Mouse (Mus musculus) thymus, postnatal 4 days (tissue): Measurements from ENCODE around the gene Emilin3.
A peak's percentile ranks its signal among the peaks of the same experiment; 100 is the strongest.

Source experiments
- DNase-seq: peaks from one replicate; pipeline ENCODE4 v3.0.0; 2021

Gene Emilin3

GRCm38 (mm10) chr2:160915821-160916610, 3.9 kb upstream of the Emilin3 start:
- no peak for DNase-seq

DNA sequence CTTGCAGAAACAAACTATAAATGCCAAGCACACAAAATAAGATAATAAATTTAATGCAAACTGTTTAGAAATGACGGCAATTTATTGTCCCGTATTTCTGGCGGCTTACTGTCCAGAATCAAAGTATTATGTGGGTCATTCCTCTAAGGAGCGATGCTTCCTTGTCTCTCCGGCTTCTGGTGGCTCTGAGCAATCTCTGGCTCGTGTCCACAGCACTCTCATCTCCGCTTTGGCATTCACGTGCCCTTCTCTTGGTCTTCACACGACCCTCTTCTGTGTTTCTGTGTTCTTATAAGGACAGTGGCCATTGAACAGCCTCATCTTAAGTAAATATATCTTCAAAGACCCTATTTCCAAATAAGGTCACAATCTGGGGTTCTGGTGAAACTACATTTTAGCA, 2.5 kb upstream of the Emilin3 start:
- no peak for DNase-seq

DNA sequence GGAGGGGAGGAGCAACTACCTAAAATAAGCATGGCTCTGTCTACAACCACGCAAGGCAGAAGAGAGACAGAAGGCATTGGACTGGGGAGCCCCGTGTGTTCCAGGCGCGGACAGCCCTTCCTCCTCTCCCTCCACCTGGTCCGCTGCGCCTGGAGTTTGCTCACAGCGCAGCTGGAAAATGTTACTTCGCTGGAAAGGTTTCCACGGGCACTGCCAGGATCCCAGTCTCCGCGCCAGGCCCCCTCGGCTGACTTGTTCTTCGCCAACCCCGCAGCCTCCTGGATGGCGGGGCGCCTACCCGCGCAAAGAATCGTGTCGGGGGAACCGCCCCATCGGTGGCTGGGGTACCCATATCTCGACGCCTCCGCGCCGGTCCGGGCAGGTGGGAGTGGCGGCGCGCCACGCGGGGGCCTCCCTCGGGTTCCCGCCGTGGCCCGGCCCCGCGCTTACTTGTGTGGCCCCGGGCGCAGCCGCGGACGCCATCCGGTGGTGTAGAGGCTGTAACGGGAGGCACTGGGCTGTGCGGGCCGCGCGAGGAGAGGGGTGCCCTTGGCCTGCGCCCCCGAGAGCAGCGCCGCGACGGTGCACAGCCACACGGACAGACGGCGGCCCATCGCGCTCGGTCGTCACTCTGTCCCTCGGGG, 448 bp downstream of the Emilin3 start:
- peak; percentile 20 for DNase-seq

DNA sequence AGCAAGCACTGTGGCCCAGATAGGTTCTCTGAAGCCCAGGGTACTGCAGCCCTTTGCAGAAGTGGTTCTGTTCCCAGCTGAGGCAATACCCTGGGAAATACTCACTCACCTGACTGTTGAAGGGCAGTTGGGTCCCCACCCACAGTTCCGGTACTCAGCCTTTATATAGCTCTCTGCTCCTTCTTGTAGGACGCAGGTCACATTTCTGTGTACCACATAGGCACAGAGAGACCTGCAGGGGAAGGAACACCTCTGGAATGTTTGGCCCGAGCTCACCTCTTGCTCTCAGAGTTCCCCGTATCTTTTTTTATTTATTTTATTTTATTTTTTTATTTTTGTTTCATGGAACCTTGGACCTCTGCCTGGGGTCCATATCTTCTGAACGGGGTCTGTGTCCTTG, 1.5 kb downstream of the Emilin3 start:
- no peak for DNase-seq

- no peak for DNase-seq
Observed at GRCm38 (mm10) chr2:160908607-160909006, 3.5 kb downstream of the Emilin3 start.

GRCm38 (mm10) chr2:160906101-160906500, 6.0 kb downstream of the Emilin3 start:
- DNase-seq, result no peak

GRCm38 (mm10) chr2:160905301-160905700, 6.8 kb downstream of the Emilin3 start:
- no peak for DNase-seq

DNA sequence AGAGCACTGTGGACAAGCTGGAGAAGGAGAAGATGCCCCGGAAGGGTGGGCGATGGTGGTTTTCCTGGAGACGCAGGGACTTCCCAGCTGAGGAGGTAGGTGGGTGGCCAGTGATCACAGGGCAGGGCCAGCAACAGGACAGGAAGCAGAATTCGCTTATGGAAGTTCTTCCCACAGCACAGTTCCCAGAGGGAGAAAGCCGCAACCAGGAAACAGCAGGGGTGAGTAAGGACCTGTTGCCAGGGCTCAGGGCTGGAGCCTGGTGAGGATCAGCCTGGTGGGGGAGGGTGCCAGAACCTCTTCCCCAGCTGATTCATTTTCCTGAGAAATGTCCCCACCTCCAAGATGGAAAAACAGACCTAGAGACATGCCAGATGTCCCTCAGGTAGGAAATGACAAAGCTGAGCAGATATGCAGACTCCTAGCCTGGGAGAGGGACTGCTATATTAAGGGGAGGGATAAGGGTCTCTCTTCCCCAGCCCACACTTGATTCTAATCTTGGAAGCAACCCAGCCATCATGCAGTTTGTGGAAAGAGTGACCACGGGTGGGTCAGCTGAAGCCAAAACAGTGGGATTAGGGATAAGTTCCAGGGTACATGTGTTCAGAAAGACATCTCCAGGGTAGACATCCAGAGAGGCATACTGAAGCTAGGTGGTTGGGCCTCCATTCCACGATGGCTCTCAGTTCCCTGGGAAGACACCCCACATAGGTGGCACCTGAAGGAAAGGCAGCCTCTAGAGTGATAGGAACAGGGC, 10.3 kb downstream of the Emilin3 start:
- no peak for DNase-seq

DNA sequence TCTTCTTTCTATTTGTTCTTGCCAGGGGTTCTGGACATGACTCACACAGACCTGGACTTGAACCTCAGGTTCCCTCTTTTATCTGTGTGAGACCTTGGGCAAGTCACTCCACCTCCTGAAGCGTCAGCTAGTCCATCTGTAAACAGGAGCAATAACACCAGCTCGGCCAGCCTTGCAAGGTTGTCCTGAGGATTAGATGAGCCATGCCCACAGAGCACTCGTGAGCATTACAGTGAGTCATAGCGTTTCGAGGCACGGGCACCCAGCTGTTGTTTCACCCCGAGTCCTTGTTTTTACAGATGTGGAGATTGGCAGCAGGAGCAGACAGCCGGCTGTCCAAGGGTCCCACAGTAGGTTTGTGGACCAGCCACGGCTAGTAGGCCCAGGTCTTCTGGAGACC, 20.4 kb downstream of the Emilin3 start:
- no peak for DNase-seq

DNA sequence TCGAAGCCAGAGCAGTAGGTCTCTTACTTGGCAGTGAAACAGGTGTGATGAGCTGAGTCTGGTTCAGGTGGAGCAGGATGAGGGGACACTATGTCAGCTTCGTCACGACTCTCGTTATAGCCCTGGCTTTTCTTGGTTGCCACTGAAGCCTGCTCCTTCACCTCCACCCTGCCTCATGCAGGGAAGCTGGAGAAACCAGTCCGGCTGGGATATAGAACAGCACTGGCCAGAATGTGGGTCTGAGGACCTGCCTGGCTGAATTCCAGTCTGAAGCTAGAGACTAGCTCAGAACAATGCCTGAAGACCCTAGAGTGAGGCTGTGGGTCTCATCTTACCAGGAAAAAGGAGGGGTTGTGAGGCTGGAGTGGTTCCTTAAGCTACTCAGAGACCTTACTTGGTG, 21.1 kb downstream of the Emilin3 start:
- DNase-seq, result no peak

- peak; percentile 46 for DNase-seq
Observed at GRCm38 (mm10) chr2:160887859-160888258, 24.3 kb downstream of the Emilin3 start.

- peak; percentile 77 for DNase-seq
Observed at GRCm38 (mm10) chr2:160887284-160887683, 24.8 kb downstream of the Emilin3 start.

GRCm38 (mm10) chr2:160886221-160886620, 25.9 kb downstream of the Emilin3 start:
- no peak for DNase-seq

- DNase-seq, result peak; percentile 80
Observed at GRCm38 (mm10) chr2:160884830-160885229, 27.3 kb downstream of the Emilin3 start.

DNA sequence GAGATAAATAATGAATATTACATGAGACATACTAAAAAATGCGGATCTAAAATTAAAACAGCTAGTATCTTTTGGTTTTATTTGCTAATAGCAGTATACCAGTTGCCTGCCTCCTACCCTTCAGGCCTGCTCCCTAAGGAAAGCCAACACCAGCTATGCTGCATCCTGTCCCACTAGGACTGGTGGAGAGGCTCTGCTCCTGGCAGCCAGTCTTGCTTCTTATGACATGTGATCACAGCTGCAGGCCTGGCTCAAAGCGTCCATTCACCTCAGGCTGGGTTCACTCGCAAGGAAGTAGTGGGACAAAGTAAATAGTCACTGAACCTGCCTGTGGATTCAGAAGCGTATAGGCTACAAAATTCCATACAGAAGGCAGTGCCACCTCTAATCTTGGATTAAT, 28.2 kb downstream of the Emilin3 start:
- no peak for DNase-seq

DNA sequence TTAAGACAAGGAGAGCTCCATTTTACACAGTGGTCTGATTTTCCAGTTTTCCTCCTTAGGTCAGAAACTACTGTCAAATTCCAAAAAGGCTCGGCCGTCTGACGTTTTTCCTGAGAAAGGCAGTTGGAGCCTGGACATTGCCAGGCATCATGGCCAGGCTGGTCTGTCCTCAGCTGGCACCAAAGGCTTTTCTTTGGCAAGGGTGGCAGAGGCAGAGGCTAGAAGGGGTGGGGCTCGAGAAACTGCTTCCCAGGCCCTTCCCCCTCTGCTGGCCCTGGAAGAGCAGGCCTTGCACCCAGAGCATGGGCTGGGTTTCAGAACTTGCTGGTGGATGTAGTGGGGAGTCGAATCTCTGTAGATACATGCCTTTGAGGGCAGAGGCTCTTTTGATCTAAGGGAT, 29.7 kb downstream of the Emilin3 start:
- DNase-seq, result no peak

DNA sequence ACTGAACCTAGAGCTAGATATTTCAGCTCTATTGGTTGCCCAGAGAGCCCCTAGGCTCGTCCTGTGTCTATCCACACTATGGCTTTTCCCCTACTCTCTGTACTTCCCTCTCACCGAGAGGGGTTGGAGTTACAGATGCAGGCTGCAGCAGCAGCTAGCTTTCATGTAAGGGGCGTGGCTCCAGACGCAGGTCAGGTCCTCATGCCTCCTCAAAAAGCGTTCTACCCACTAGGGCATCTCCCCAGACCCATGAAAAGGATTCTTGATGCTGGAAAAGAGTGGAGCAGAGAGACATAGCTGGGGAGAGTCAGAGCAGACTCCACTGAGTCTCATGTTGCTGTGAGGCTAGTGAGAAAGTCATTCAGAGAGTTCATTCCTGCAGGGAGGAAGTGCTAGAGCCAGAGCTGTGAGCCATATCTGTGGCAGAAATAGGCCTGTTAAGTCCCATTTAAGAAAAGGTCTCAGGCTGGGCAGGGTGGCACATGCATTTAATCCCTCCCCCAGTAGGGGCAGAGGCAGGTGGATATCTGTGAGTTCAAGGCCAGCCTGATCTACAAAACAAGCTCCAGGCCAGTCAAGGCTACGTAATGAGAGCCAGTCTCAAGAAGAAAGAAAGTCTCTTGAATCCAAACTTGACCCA, 30.5 kb downstream of the Emilin3 start:
- no peak for DNase-seq

DNA sequence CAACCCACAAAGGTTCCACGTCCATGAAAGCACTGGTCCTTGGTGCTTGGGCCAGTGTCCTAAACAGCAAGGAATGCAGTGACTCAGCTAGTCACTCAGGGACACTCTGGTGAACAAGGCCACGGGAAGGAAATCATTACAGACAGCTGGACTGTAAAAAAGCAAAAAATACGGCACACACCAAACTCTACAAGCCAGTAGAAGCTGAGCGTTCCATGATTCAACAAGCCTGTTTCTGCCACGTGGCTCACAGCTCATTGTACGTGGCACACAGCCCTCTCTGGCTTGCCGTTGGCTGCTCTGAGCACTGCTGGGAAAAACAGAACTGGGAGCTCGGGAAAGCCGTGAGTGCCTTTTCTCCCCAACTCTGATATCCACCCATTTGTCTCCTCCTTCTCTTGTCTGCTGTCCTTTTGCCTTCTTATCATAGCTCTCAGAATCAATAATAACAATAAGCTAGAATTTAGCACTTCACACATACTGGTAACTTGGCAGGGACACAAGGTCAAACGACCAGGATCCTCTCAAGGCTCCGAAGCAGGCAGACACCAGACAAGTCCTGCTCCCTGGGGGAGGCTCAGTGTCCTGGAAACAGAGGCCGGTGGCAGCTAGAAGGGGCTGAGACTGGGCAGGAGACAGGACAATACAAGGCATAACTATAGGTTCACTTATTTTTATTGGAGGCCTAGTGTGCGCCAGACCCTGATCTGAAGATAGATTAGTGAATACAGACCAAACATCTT, 31.5 kb downstream of the Emilin3 start, which contains the start of gene Lpin3:
Lpin3 (plus strand) TSS at position 218 of the 743 bp plus-strand sequence.
- DNase-seq, result no peak

- DNase-seq, result no peak
Observed at GRCm38 (mm10) chr2:160876115-160876514, 36.0 kb downstream of the Emilin3 start.

- no peak for DNase-seq
Observed at GRCm38 (mm10) chr2:160874231-160874877, 37.8 kb downstream of the Emilin3 start.

GRCm38 (mm10) chr2:160872890-160873382, 39.2 kb downstream of the Emilin3 start, which contains the start of gene Zhx3:
TSS of gene Zhx3 (minus strand) at chr2:160872998.
- DNase-seq, result peak; percentile 97

- DNase-seq, result peak; percentile 90
Observed at GRCm38 (mm10) chr2:160872395-160872794, 39.7 kb downstream of the Emilin3 start.
